Mouse (Mus musculus): ENCODE measurements around the gene Igfbp2.

DNA sequence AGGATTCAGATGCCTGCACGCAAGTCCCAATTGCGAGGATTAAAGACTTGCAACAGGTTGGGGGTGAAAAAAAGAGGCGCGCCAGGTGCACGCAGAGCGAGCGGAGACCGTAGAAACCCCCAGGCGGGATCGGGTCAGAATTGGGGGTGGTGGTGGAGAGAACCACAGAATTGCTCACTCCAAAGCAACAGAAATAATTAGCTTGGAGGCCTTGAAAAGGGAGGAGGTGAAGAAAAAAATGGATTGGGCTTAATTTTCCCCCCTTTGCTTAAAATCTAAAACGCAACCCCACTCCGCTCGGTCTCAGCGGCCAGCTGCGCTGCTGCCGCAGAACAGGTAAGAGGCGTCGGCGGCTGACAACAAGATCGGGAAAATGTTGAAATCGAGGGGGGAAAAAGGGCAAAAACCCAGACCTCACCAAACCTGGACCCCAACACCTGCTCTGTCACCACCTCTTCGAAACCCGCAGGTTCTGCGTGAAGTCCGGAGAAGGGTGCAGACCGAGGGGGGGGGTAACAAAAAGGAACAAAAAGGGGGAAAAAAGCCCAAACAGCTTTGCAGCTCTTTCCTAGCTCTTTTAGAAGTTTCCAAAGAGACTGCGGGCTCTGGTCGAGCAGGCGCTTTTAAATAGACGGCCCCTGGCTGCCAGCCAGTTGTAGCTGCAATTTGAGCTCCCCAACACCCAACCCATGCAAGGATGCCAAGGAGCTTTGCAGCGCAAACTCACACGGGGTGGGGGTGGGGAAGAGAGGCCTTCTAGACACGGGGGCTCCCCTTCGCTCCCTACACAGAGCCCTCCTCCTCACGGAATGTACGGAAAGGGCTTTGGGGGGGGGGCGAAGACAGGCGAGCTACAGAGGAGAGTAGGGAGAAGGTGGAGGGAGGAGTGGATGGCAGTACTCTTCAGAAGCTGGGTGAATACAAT, 50.2 kb downstream of the Igfbp2 start, which contains the start of gene Igfbp5:
- no peak for TF ChIP-seq CTCF (IDR thresholded peaks at IDR 0.05)
- TF ChIP-seq EP300 (IDR thresholded peaks at IDR 0.05), result no peak

All from lung, postnatal 0 days (tissue).